Mouse (Mus musculus) CH12.LX (cell line): Measurements from ENCODE around the gene Sorbs2. TPM values are rescaled to one million over a fixed set of nuclear protein-coding genes. Genes with fewer than 3 reads are reported as not detected.

Experiments used
- DNase-seq: peaks from one replicate; pipeline ENCODE4 v3.0.0-alpha.2; 2013; ENCODE audit errors: extremely low read depth
- H3K27ac ChIP-seq: 2 replicates; pipeline ENCODE4 v1.5.1; 2012; ENCODE audit warnings: low read depth, mild to moderate bottlenecking, control low read depth, moderate library complexity; ENCODE audit not compliant: insufficient read depth
- H3K27me3 ChIP-seq: replicated peaks from 2 replicates; pipeline ENCODE3; 2012; ENCODE audit warnings: inconsistent platforms
- H3K36me3 ChIP-seq, 2 experiments: replicated peaks in 1 of 2; 2 replicates each; pipeline versions ENCODE3 to v1.6.1; 2012; ENCODE audit warnings: inconsistent platforms in 1 of 2, low read length in 1 of 2, mild to moderate bottlenecking in 1 of 2, mixed read lengths in 1 of 2, moderate library complexity in 1 of 2; ENCODE audit not compliant: control insufficient read depth in 1 of 2, insufficient read depth in 1 of 2
- H3K4me1 ChIP-seq, 2 experiments: 2 replicates each; pipeline ENCODE4 v1.6.1; 2012; ENCODE audit warnings: inconsistent platforms in 1 of 2, moderate library complexity in 1 of 2; ENCODE audit not compliant: insufficient read depth in 2 of 2, control insufficient read depth in 1 of 2
- H3K4me2 ChIP-seq: 2 replicates; pipeline ENCODE4 v1.6.1; 2012; ENCODE audit warnings: low read depth, mild to moderate bottlenecking, control low read depth; ENCODE audit not compliant: poor library complexity, insufficient read depth, severe bottlenecking
- H3K4me3 ChIP-seq, 3 experiments: fragments of 150-350 bp in 1 of 3; sonication (generic) in 1 of 3; replicated peaks in 1 of 3; 2 replicates each; pipeline versions ENCODE3 to v1.5.1; 2011 to 2012; ENCODE audit warnings: low read depth in 2 of 3, low read length in 2 of 3, mild to moderate bottlenecking in 2 of 3, moderate library complexity in 2 of 3, control low read depth in 1 of 3, improper control_type of control experiment in 1 of 3, inconsistent platforms in 1 of 3, mixed read lengths in 1 of 3; ENCODE audit not compliant: poor library complexity in 1 of 3
- H3K79me2 ChIP-seq: replicated peaks from 2 replicates; pipeline ENCODE4 v1.6.1; 2012; ENCODE audit warnings: mild to moderate bottlenecking, moderate library complexity; ENCODE audit not compliant: control insufficient read depth, poor library complexity, insufficient read depth, severe bottlenecking; ENCODE audit errors: extremely low read depth
- H3K9ac ChIP-seq: 2 replicates; pipeline ENCODE4 v1.6.1; 2012; ENCODE audit warnings: low read depth, mild to moderate bottlenecking, control low read depth, moderate library complexity; ENCODE audit not compliant: insufficient read depth
- H3K9me3 ChIP-seq: replicated peaks from 2 replicates; pipeline ENCODE3; 2012; ENCODE audit warnings: low read length, inconsistent platforms, mixed read lengths
- CHD1 ChIP-seq: IDR thresholded peaks from 2 replicates; pipeline ENCODE4 v1.6.1; 2012; ENCODE audit warnings: low read depth, low read length, improper control_type of control experiment, inconsistent platforms
- CHD2 ChIP-seq: IDR thresholded peaks from 2 replicates; pipeline ENCODE4 v1.6.1; 2011; ENCODE audit warnings: low read length, improper control_type of control experiment
- CTCF ChIP-seq, 2 experiments: IDR thresholded peaks in 1 of 2; conservative IDR thresholded peaks in 1 of 2; 2 replicates each; pipeline ENCODE4 v1.5.1; 2011 to 2012; ENCODE audit warnings: low read depth in 2 of 2, low read length in 2 of 2, improper control_type of control experiment in 1 of 2, inconsistent platforms in 1 of 2, mild to moderate bottlenecking in 1 of 2, moderate library complexity in 1 of 2
- E2F4 ChIP-seq: IDR thresholded peaks from 2 replicates; pipeline ENCODE4 v1.6.1; 2011; ENCODE audit warnings: low read depth, low read length, improper control_type of control experiment; ENCODE audit not compliant: insufficient replicate concordance
- ELF1 ChIP-seq: IDR thresholded peaks from 2 replicates; pipeline ENCODE4 v1.6.1; 2014; ENCODE audit warnings: low read depth, mild to moderate bottlenecking, inconsistent platforms, low read length, improper control_type of control experiment
- GABPA ChIP-seq: IDR thresholded peaks from 2 replicates; pipeline ENCODE4 v1.6.1; 2012; ENCODE audit warnings: low read depth, low read length, improper control_type of control experiment, inconsistent platforms; ENCODE audit not compliant: insufficient replicate concordance
- HCFC1 ChIP-seq: IDR thresholded peaks from 2 replicates; pipeline ENCODE4 v1.6.1; 2012; ENCODE audit warnings: low read depth, mild to moderate bottlenecking, inconsistent platforms, low read length, improper control_type of control experiment
- IRF4 ChIP-seq: IDR thresholded peaks from 2 replicates; pipeline ENCODE4 v1.6.1; 2014; ENCODE audit warnings: low read depth, mild to moderate bottlenecking, inconsistent platforms, low read length, improper control_type of control experiment
- JUND ChIP-seq: conservative IDR thresholded peaks from 2 replicates; pipeline ENCODE4 v1.6.1; 2011; ENCODE audit warnings: low read depth, low read length, improper control_type of control experiment
- POLR2AphosphoS2 ChIP-seq: IDR thresholded peaks from 2 replicates; pipeline ENCODE4 v1.6.1; 2011; ENCODE audit warnings: low read depth, low read length, improper control_type of control experiment
- RAD21 ChIP-seq: IDR thresholded peaks from 2 replicates; pipeline ENCODE4 v1.6.1; 2011; ENCODE audit warnings: low read depth, mild to moderate bottlenecking, low read length, improper control_type of control experiment, moderate library complexity
- RCOR1 ChIP-seq: conservative IDR thresholded peaks from 2 replicates; pipeline ENCODE4 v1.6.1; 2012; ENCODE audit warnings: low read depth, mild to moderate bottlenecking, inconsistent platforms, low read length, improper control_type of control experiment
- SIN3A ChIP-seq: IDR thresholded peaks from 2 replicates; pipeline ENCODE4 v1.6.1; 2012; ENCODE audit warnings: low read length, improper control_type of control experiment, inconsistent platforms
- TCF12 ChIP-seq: IDR thresholded peaks from 2 replicates; pipeline ENCODE4 v1.6.1; 2014; ENCODE audit warnings: low read depth, mild to moderate bottlenecking, inconsistent platforms, low read length, improper control_type of control experiment
- USF2 ChIP-seq: conservative IDR thresholded peaks from 2 replicates; pipeline ENCODE4 v1.6.1; 2011; ENCODE audit warnings: low read depth, low read length, improper control_type of control experiment
- ZMIZ1 ChIP-seq: IDR thresholded peaks from 2 replicates; pipeline ENCODE4 v1.6.1; 2012; ENCODE audit warnings: low read depth, mild to moderate bottlenecking, inconsistent platforms, low read length, improper control_type of control experiment
- ZNF384 ChIP-seq: IDR thresholded peaks from 2 replicates; pipeline ENCODE4 v1.6.1; 2012; ENCODE audit warnings: low read depth, low read length, improper control_type of control experiment, inconsistent platforms
- dilution Hi-C: fragments of 300-500 bp; cut with MboI; formaldehyde crosslinking; loops from 2 replicates; pipeline ENCODE4 v1.14.3; 2020; ENCODE audit warnings: low sequenced_read_pairs; ENCODE audit not compliant: extremely low pct_unique_long_range_greater_than_20kb, extremely low pct_ligation_motif_present
- in situ Hi-C: fragments of 300-500 bp; cut with MboI; formaldehyde crosslinking; loops from 3 replicates; pipeline ENCODE4 v1.14.3; 2019; ENCODE audit warnings: low sequenced_read_pairs, low pct_ligation_motif_present, low pct_unique_long_range_greater_than_20kb, mixed read lengths
- polyA plus RNA-seq: library from polyadenylated mRNA; unstranded; fragments of >175 nt; gene quantifications from 2 replicates; pipeline ENCODE4 v1.2.1, GENCODE M21; 2012; ENCODE audit warnings: low read depth; ENCODE audit not compliant: insufficient read length
- total RNA-seq, 2 experiments: library from RNA; depleted of rRNA; stranded (reverse); fragments of 300-350 nt in 1 of 2; fragments of >200 nt in 1 of 2; gene quantifications; 2 replicates each; pipeline ENCODE4 v1.2.3; 2012 to 2014

The Sorbs2 gene
- total and polyA plus RNA-seq, 3 experiments, result not detected

DNA sequence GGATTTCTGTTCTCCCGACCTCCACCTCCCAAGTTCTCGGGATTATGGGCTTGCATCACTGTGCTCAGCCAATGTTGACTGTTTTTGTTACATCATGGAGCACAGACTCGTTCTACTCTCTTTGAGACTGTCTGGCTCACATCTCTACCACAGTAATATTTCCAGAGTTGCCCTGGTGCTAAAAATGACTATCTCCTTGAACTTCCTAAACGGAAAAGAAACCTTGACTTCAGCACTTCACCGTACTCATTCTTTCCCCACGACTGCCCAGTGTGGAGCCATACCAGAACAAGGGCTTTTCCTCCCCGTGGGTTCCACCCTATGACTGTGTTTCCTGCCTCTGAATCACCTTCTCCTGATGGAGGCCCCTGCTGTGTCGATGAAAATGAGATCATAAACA is 212.2 kb downstream of the Sorbs2 start:
- H3K27me3 ChIP-seq, result no peaks in the 10 kb centered on the region
- H3K9me3 ChIP-seq, result no peaks in the 10 kb centered on the region
- H3K4me3 ChIP-seq, result no peak overlapping the region
- H3K79me2 ChIP-seq, result no peaks in the 10 kb centered on the region
- dilution Hi-C loops (no loop called here), in situ Hi-C loops (no loop called here)
- TF ChIP-seq TCF12 (no peak), JUND (no peak), IRF4 (no peak), CTCF (conservative IDR thresholded peaks at IDR 0.05 in 1 of 2, IDR thresholded peaks at IDR 0.05 in 1 of 2; ENCODE audit: low read depth in 2 of 2, low read length in 2 of 2) (no peak), ZNF384 (no peak), CHD2 (no peak), ELF1 (no peak), ZMIZ1 (no peak), RCOR1 (no peak), GABPA (no peak)
- no peaks in the 10 kb centered on the region for H3K4me1 ChIP-seq
- no peak overlapping the region for H3K9ac ChIP-seq
- no peaks in the 10 kb centered on the region for H3K36me3 ChIP-seq
- H3K4me2 ChIP-seq, result no peak overlapping the region
- no peak for DNase-seq
- H3K27ac ChIP-seq, result no peak overlapping the region

DNA sequence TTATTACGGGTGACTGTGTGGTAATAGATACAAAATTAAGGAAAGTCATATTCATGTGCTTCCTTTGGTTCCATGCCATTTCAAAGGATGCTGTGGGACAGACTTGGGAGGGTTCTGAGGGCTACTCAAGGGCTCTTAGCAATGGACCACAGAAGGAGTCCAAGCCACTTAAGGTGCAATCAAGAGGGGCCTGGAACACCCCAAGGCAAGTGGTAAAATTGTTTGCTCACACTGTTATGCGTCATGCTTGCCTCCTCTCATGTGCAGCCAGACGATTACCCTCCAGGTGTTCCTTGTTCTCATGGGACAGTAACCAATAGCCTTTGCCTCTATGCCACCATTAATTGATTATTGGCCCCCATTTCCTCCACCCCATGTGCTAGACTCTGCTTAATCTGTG is 216.6 kb downstream of the Sorbs2 start:
- Histone ChIP-seq H3K36me3 (no peaks in the 10 kb centered on the region), H3K4me2 (no peak overlapping the region), H3K9ac (no peak overlapping the region), H3K79me2 (no peaks in the 10 kb centered on the region), H3K4me3 (no peak overlapping the region), H3K9me3 (no peaks in the 10 kb centered on the region), H3K27me3 (no peaks in the 10 kb centered on the region), H3K27ac (no peak overlapping the region), H3K4me1 (no peaks in the 10 kb centered on the region)
- TF ChIP-seq ZNF384, result no peak
- TF ChIP-seq RCOR1, result no peak
- no peak for TF ChIP-seq HCFC1
- TF ChIP-seq ELF1, result no peak
- no peak for TF ChIP-seq SIN3A
- TF ChIP-seq RAD21, result no peak
- no peak for TF ChIP-seq CHD2
- TF ChIP-seq E2F4, result no peak
- no peak for TF ChIP-seq POLR2AphosphoS2
- TF ChIP-seq CHD1, result no peak
- no peak for TF ChIP-seq USF2
- no peak for DNase-seq
- dilution Hi-C loops (no loop called here), in situ Hi-C loops (no loop called here)
